Mouse (Mus musculus) regulatory T cell (primary cell): ENCODE data around the gene Hcn2.

Experiments used
- in situ Hi-C: fragments of 300-600 bp; cut with MboI, MseI; formaldehyde crosslinking; loops from one replicate; pipeline ENCODE4 v1.15.1; 2025; ENCODE audit warnings: high pct_unique_total_duplicates

Hcn2 gene

GRCm38 (mm10) chr10:79707162-79707561 lies 9.3 kb upstream of the Hcn2 start:
- in situ Hi-C loops: no loop called here

DNA sequence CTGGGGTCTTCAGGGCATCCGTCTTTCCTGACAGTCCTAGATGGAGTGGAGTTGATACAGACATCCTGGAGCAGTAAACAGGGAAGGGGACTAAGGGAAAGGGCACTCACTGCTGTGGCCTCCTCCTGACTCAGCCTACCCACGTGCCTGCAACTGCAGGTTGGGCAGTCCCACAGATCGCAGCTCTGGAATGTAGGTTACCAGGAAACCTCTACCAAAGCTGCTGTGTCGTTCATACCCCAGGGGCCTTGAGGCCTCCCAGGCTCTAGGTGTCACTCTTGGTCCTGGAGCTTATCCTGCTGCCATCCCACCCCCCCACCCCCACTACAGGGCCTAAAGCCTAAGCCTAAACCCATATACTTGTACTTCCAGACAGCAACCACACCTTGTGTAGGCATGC lies 8.7 kb upstream of the Hcn2 start:
- in situ Hi-C loops: no loop called here

DNA sequence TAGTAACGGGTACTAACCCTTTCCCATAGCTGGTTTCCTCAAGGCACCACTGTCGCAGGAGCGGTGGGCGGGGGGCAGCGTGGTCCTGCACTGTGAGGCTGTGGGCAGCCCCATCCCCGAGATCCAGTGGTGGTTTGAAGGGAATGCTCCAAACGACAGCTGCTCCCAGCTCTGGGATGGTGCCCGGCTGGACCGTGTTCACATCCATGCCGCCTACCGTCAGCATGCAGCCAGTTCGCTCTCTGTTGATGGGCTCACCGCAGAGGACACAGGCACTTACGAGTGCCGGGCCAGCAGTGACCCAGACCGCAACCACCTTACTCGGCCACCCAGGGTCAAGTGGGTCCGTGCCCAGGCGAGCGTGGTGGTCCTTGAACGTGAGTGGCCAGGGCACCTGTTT lies 7.8 kb upstream of the Hcn2 start:
- in situ Hi-C loops: no loop called here

DNA sequence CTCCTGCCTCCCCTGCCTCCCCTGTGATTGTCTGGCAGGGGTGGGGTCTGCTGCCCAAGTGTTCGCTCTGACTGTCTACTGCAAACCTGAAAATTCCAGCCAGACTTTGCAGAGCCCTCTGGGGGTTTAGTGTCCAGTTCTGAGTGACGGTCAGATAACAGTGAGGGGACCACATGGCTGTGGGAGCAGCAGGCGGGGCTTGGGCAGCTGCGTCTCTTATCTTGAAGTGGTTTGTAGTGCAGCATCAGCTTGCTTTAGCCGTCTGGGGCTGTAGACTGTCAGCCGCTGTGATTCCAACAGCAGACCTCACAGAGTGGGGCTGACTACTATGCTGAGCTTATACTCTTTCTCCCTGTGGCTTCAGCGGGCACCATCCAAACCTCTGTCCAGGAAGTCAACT lies 7.1 kb upstream of the Hcn2 start:
- in situ Hi-C loops: no loop called here

DNA sequence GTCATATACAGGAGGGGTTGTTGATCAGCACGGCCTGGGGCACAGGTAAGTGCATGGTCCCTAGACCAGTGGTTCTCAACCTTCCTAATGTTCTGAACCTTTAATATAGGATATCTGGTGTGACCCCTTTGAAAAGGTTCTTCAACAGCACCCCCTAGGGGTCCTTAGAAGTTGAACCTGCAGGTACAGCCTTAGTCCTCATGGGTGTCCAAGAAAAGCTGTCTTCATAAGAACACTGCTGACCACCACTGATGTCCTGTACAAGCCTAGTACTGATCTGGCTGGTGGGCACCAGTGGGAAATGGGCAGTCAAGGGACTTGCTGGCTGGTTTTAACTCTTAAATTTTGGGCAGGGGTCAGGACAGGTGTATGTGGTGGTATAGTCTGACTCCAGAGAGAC lies 4.4 kb upstream of the Hcn2 start:
- in situ Hi-C loops: loop anchor here (5.0 kb wide), 1 partner anchor 75 kb away; no protein-coding TSS in a partner anchor

- in situ Hi-C loops: loop anchor here (5.0 kb wide), 1 partner anchor 75 kb away; no protein-coding TSS in a partner anchor
Observed at GRCm38 (mm10) chr10:79712499-79713126, 3.8 kb upstream of the Hcn2 start.

GRCm38 (mm10) chr10:79713163-79713562 lies 3.3 kb upstream of the Hcn2 start:
- in situ Hi-C loops: loop anchor here (5.0 kb wide), 1 partner anchor 74 kb away; no protein-coding TSS in a partner anchor

GRCm38 (mm10) chr10:79714996-79715395 lies 1.4 kb upstream of the Hcn2 start:
- in situ Hi-C loops: loop anchor here (5.0 kb wide), 1 partner anchor 72 kb away; no protein-coding TSS in a partner anchor

DNA sequence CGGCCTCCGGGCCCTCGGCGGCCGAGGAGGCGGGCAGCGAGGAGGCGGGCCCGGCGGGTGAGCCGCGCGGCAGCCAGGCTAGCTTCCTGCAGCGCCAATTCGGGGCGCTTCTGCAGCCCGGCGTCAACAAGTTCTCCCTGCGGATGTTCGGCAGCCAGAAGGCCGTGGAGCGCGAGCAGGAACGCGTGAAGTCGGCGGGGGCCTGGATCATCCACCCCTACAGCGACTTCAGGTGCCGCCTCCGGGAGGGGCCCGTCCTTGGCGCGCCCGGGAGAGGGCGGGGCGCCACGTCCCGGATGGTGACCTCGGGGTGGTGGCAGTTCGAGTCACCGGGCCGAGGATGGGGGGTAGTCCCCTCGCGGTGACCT lies 538 bp downstream of the Hcn2 start:
- in situ Hi-C loops: no loop called here

DNA sequence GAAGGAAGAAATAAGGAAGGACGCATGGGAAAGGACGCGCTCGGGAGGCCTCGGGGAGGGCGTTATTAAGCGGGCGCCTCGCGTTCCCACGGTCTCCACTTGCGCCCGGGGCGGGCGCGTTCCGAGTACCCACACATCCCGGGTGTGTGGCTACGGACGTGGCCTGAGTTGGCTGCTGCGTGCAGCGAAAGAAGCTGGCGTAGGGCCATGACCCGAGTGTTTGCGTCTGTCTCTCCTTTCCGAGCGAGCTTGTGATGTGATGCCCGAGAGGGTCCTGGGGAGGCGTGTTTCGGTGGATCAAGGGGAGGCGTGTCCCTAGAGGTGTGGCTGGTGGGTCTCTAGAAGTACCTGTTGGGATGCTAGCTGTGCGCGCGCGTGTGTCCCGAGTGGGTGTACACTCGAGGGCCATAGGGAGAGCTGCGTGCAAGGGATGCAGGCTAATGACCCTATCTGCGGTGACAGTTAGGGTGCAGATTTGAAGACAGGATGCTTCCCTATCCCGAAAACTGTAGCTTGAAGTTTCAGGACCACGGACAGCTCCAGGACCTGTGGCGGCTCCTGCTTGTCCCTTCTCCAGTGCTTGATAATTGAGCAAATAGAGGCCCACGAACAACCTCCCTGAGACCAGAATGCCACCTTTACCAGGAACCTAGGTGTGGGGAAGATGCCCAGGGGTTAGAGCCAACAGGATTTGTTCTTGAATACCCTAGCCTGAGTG lies 1.4 kb downstream of the Hcn2 start:
- in situ Hi-C loops: no loop called here

GRCm38 (mm10) chr10:79721089-79721488 lies 4.7 kb downstream of the Hcn2 start:
- in situ Hi-C loops: no loop called here

DNA sequence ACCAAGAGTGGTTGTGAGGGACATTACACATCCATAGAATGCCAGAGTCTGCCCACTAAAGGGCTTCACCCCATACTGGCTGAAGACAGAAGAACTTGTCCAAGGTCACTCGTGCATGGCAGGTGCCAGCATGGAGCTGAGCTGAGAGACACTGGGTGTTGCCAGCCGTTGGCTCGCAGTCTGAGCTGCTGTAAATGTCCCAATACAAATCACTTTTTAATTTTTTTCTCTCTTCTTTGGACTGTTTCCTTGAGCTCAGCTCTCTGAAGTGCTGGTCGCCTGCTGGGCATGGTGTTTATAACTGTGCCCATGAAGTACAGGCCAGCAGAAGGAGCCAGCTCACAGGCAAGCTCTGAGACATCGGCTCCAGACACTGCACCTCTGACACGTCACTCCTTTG lies 6.6 kb downstream of the Hcn2 start:
- in situ Hi-C loops: no loop called here

- in situ Hi-C loops: no loop called here
Observed at GRCm38 (mm10) chr10:79723692-79724091, 7.3 kb downstream of the Hcn2 start.

DNA sequence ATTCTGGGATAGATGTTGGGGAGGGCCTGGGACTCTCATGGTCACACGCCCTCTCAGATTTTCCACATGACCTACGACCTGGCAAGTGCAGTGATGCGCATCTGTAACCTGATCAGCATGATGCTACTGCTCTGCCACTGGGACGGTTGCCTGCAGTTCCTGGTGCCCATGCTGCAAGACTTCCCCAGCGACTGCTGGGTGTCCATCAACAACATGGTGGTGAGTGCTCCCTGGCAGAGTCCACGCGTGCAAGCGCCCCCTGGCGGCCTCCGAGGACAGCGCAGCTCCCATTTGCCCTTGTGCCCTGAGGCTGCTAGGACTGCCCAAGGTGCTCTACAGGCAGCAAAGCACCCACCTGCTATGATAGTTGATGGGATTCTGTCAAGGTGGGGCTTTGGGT lies 9.7 kb downstream of the Hcn2 start:
- in situ Hi-C loops: no loop called here

DNA sequence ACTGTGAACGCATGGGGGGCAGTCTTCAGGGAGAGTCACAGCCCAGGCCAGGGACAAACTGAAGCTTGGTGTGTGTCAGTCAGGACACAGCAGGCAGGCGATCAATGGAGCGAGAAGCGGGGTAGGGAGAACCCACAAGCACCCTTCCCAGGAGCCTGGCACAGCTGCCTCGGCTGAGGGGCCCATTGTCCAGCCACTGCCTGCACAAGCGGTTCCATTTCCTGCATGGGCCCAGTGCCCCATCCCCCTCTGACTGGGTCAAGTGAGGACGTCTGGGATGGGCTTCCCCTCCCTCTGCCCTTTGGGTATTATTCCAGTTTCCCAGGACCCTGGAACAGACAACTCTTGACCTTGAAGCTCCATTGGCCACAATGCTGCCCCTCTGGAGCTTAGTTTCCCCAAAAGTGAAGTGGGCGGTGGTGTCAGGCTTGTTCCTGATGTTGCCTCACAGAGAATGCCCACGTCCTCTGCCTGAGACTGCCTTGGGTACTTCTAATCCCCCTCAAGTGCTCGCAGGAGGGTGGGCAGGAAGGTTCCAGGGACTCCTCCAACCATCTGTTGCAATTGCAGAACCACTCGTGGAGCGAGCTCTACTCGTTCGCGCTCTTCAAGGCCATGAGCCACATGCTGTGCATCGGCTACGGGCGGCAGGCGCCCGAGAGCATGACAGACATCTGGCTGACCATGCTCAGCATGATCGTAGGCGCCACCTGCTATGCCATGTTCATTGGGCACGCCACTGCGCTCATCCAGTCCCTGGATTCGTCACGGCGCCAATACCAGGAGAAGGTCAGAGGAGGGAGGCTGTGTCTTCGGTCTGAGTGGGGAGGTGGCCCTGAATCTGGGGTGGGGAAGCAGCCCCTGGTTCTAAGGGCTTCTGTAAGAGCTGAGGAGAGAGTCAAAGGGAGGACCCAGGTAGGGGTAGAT lies 12.2 kb downstream of the Hcn2 start:
- in situ Hi-C loops: no loop called here

GRCm38 (mm10) chr10:79729357-79729965 lies 13.0 kb downstream of the Hcn2 start:
- in situ Hi-C loops: no loop called here

DNA sequence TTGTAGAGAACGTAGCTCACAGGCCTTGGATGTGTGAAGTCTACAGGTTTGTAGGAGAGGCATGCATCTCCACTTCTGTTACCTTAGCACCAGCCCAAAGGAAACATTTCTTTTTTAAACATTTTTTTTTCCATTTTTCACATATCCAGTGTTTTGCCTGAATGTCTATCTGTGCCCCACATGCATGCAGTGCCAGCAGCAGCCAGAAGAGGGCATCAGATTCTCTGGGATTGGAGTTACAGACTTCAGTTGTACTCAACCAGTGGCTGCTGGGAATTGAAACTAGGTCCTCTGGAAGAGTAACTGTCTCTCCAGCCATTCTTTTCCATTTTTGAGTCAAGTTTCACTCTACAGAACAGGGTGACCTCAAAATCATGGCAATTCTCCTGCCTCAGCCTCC lies 16.1 kb downstream of the Hcn2 start:
- in situ Hi-C loops: no loop called here

- in situ Hi-C loops: no loop called here
Observed at GRCm38 (mm10) chr10:79733847-79734246, 17.4 kb downstream of the Hcn2 start.

GRCm38 (mm10) chr10:79735361-79735760 lies 18.9 kb downstream of the Hcn2 start:
- in situ Hi-C loops: no loop called here

GRCm38 (mm10) chr10:79736706-79737105 lies 20.3 kb downstream of the Hcn2 start:
- in situ Hi-C loops: no loop called here

DNA sequence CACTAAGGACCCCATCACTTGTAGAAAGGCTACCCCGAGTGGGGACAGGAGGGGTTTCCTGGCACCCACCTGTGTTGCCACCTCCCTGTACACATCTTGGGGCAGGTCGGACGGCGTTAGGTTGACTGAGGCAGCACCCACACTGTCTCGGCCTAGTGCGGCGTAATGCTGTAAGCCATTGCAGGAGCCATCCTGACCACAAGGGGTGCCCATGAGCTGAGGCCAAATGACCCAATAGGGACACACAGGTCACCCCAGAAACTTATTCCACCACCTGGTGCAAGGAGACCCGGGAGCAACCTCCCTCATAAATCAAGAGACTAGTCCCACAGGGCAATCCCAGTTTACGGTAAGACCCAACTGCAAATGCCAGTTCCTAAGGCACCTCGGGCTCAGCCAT lies 21.8 kb downstream of the Hcn2 start:
- in situ Hi-C loops: no loop called here

- in situ Hi-C loops: no loop called here
Observed at GRCm38 (mm10) chr10:79739234-79739633, 22.8 kb downstream of the Hcn2 start.
